In genomic region chr14:124575130-124575885, GRCm38 (mm10) we compare ENCODE assay signal across 10 mouse cellular contexts.
A peak's percentile ranks its signal among the peaks of the same experiment; 100 is the strongest.
DNase-seq lines count a peak whose midpoint lies in the region; ATAC-seq and TF ChIP-seq lines count a peak whose summit lies in the region.
"Had no signal": no experiment of that assay in that cellular context is flagged by ENCODE, and none has a peak within 500 bp of the region (broad histone marks: within the 10 kb centered on the region; RNA-seq: fewer than 3 reads in every experiment).

No protein-coding gene starts in this region.

- H3K4me2 ChIP-seq in forebrain, postnatal 0 days (ENCODE audit: low read depth) = no peak overlapping the region
- no peak overlapping the region for H3K4me2 ChIP-seq in forebrain, embryonic 11.5 days (ENCODE audit: low read depth, low read length, severe bottlenecking)
- no peak overlapping the region for H3K4me2 ChIP-seq in limb, embryonic 14.5 days (replicated peaks; ENCODE audit: low read depth, low read length, severe bottlenecking)
- no peak overlapping the region for H3K4me2 ChIP-seq in hindbrain, embryonic 13.5 days
- H3K4me2 ChIP-seq: limb, embryonic 13.5 days had no signal

- H3K4me3 ChIP-seq in forebrain, postnatal 0 days (ENCODE audit: low read depth, low read length) = no peak overlapping the region
- no peak overlapping the region for H3K4me3 ChIP-seq in forebrain, embryonic 11.5 days (ENCODE audit: low read depth, low read length)
- no peak overlapping the region for H3K4me3 ChIP-seq in limb, embryonic 14.5 days (replicated peaks; ENCODE audit: low read length)
- no peak overlapping the region for H3K4me3 ChIP-seq in limb, embryonic 10.5 days
- no peak overlapping the region for H3K4me3 ChIP-seq in hindbrain, embryonic 13.5 days
- H3K4me3 ChIP-seq: forebrain, embryonic 10.5 days; limb, embryonic 13.5 days had no signal

- H3K9me3 ChIP-seq in forebrain, postnatal 0 days (ENCODE audit: low read length) = no peaks in the 10 kb centered on the region
- H3K9me3 ChIP-seq in forebrain, embryonic 11.5 days (ENCODE audit: control insufficient read depth, low read length) = no peaks in the 10 kb centered on the region
- no peaks in the 10 kb centered on the region for H3K9me3 ChIP-seq in limb, embryonic 14.5 days (ENCODE audit: control insufficient read depth, low read length)
- H3K9me3 ChIP-seq in limb, embryonic 10.5 days (replicated peaks) = no peaks in the 10 kb centered on the region
- H3K9me3 ChIP-seq in hindbrain, embryonic 13.5 days = no peaks in the 10 kb centered on the region
- H3K9me3 ChIP-seq: forebrain, embryonic 10.5 days; limb, embryonic 13.5 days had no signal

- no peaks in the 10 kb centered on the region for H3K4me1 ChIP-seq in forebrain, postnatal 0 days (ENCODE audit: insufficient read depth)
- H3K4me1 ChIP-seq in forebrain, embryonic 11.5 days (replicated peaks; ENCODE audit: control insufficient read depth, insufficient read depth, low read length) = no peaks in the 10 kb centered on the region
- H3K4me1 ChIP-seq in limb, embryonic 14.5 days (ENCODE audit: control insufficient read depth, insufficient read depth, low read length) = no peaks in the 10 kb centered on the region
- H3K4me1 ChIP-seq in limb, embryonic 10.5 days = no peaks in the 10 kb centered on the region
- H3K4me1 ChIP-seq in hindbrain, embryonic 13.5 days (replicated peaks) = no peaks in the 10 kb centered on the region
- H3K4me1 ChIP-seq: forebrain, embryonic 10.5 days; limb, embryonic 13.5 days had no signal

- H3K9ac ChIP-seq in forebrain, postnatal 0 days = no peak overlapping the region
- H3K9ac ChIP-seq in forebrain, embryonic 11.5 days (ENCODE audit: low read length) = no peak overlapping the region
- H3K9ac ChIP-seq in limb, embryonic 14.5 days (ENCODE audit: low read depth, low read length, severe bottlenecking) = no peak overlapping the region
- no peak overlapping the region for H3K9ac ChIP-seq in hindbrain, embryonic 13.5 days
- H3K9ac ChIP-seq: limb, embryonic 13.5 days had no signal

- TF ChIP-seq POLR2A in limb, embryonic 14.5 days (IDR thresholded peaks at IDR 0.05; ENCODE audit: borderline replicate concordance, extremely low read depth, insufficient read depth, insufficient read length) = no peak

- no peak for ATAC-seq in forebrain, postnatal 0 days
- no peak for ATAC-seq in forebrain, embryonic 11.5 days (replicated peaks; ENCODE audit: low FRiP score)
- no peak for ATAC-seq in limb, embryonic 14.5 days (ENCODE audit: low FRiP score, low read depth)
- no peak for ATAC-seq in hindbrain, embryonic 13.5 days (ENCODE audit: low FRiP score)

- H3K27me3 ChIP-seq in forebrain, postnatal 0 days (ENCODE audit: insufficient read depth, low read length) = no peaks in the 10 kb centered on the region
- no peaks in the 10 kb centered on the region for H3K27me3 ChIP-seq in forebrain, embryonic 11.5 days (ENCODE audit: control insufficient read depth, insufficient read depth, low read length)
- H3K27me3 ChIP-seq in limb, embryonic 14.5 days (ENCODE audit: control insufficient read depth, insufficient read depth, low read length) = no peaks in the 10 kb centered on the region
- H3K27me3 ChIP-seq in limb, embryonic 10.5 days (ENCODE audit: low read depth, poor library complexity, severe bottlenecking) = no peaks in the 10 kb centered on the region
- H3K27me3 ChIP-seq in hindbrain, embryonic 13.5 days = no peaks in the 10 kb centered on the region
- H3K27me3 ChIP-seq: limb, embryonic 13.5 days had no signal

- 74% methylated on average over 1 of the region's 1 CpGs for WGBS in forebrain, postnatal 0 days
- whole genome bisulfite sequencing in forebrain, embryonic 11.5 days = 77% methylated on average over 1 of the region's 1 CpGs
- WGBS in limb, embryonic 14.5 days = 73% methylated on average over 1 of the region's 1 CpGs
- 68% methylated on average over 1 of the region's 1 CpGs for WGBS in limb, embryonic 10.5 days
- WGBS in hindbrain, embryonic 13.5 days = 90% methylated on average over 1 of the region's 1 CpGs

- no peak overlapping the region for H3K27ac ChIP-seq in forebrain, postnatal 0 days (ENCODE audit: low read depth, low read length)
- no peak overlapping the region for H3K27ac ChIP-seq in forebrain, embryonic 11.5 days (ENCODE audit: low read depth, low read length)
- H3K27ac ChIP-seq in limb, embryonic 14.5 days (replicated peaks; ENCODE audit: low read depth, low read length) = no peak overlapping the region
- H3K27ac ChIP-seq in limb, embryonic 10.5 days = no peak overlapping the region
- H3K27ac ChIP-seq in hindbrain, embryonic 13.5 days = no peak overlapping the region
- H3K27ac ChIP-seq: forebrain, embryonic 10.5 days; limb, embryonic 13.5 days had no signal

- no peak for TF ChIP-seq CTCF in forebrain, postnatal 0 days (IDR thresholded peaks at IDR 0.05; ENCODE audit: low read depth)

- no peaks in the 10 kb centered on the region for H3K36me3 ChIP-seq in forebrain, postnatal 0 days (ENCODE audit: insufficient read depth)
- H3K36me3 ChIP-seq in forebrain, embryonic 11.5 days (ENCODE audit: control insufficient read depth, insufficient read depth, low read length) = no peaks in the 10 kb centered on the region
- H3K36me3 ChIP-seq in limb, embryonic 14.5 days (ENCODE audit: control insufficient read depth, insufficient read depth, low read length) = no peaks in the 10 kb centered on the region
- no peaks in the 10 kb centered on the region for H3K36me3 ChIP-seq in limb, embryonic 10.5 days
- no peaks in the 10 kb centered on the region for H3K36me3 ChIP-seq in hindbrain, embryonic 13.5 days
- H3K36me3 ChIP-seq: forebrain, embryonic 10.5 days; limb, embryonic 13.5 days had no signal

- intact Hi-C loops in left cerebral cortex, postnatal 14 days (cut with DNase I) = no loop called here

- peak; percentile 25 for DNase-seq in forebrain, postnatal 0 days
- DNase-seq in forebrain, embryonic 11.5 days (ENCODE audit: low spot score) = no peak
- DNase-seq in limb, embryonic 14.5 days (ENCODE audit: low spot score) = peak; percentile 52
- no peak for DNase-seq in limb, embryonic 10.5 days (ENCODE audit: low spot score)
- peak; percentile 70 to 75 for DNase-seq in cerebellum, adult 18-20 months
- peak; percentile 35 to 72 for DNase-seq in left cerebral cortex, postnatal 14 days (ENCODE audit: low spot score in 2 of 2)
- no peak for DNase-seq in B cell, adult 2 months

Comparison
In these comparisons a context has a peak if more than half of its experiments do, and no peak if none do; other contexts are left out.
1. DNase-seq: peak in forebrain, postnatal 0 days (single experiment), limb, embryonic 14.5 days (single experiment), cerebellum, adult 18-20 months (2 of 2) and left cerebral cortex, postnatal 14 days (2 of 2); none in forebrain, embryonic 11.5 days (single experiment), limb, embryonic 10.5 days (single experiment) and B cell, adult 2 months (0 of 2).